Comparison of ENCODE assay signal across 26 mouse cellular contexts in genomic region chr17:65181164-65181563, GRCm38 (mm10).
DNase-seq lines count a peak whose midpoint lies in the region; ATAC-seq and TF ChIP-seq lines count a peak whose summit lies in the region.
"Had no signal": no experiment of that assay in that cellular context is flagged by ENCODE, and none has a peak within 500 bp of the region (broad histone marks: within the 10 kb centered on the region; RNA-seq: fewer than 3 reads in every experiment).

No protein-coding gene starts in this region.

- no peak overlapping the region for H3K4me2 ChIP-seq in forebrain, embryonic 16.5 days (ENCODE audit: low read length)
- no peak overlapping the region for H3K4me2 ChIP-seq in forebrain, embryonic 13.5 days
- H3K4me2 ChIP-seq in kidney, postnatal 0 days (ENCODE audit: low read length) = no peak overlapping the region
- H3K4me2 ChIP-seq: heart, embryonic 12.5 days; heart, embryonic 15.5 days; hindbrain, embryonic 13.5 days; intestine, embryonic 15.5 days had no signal

- H3K27me3 ChIP-seq in forebrain, embryonic 16.5 days (replicated peaks; ENCODE audit: control insufficient read depth, insufficient read depth, low read length) = no peaks in the 10 kb centered on the region
- no peaks in the 10 kb centered on the region for H3K27me3 ChIP-seq in forebrain, embryonic 13.5 days
- H3K27me3 ChIP-seq in kidney, postnatal 0 days (ENCODE audit: insufficient read depth, low read length) = no peaks in the 10 kb centered on the region
- H3K27me3 ChIP-seq: CH12.LX; heart, embryonic 12.5 days; heart, embryonic 15.5 days; hindbrain, embryonic 13.5 days; intestine, embryonic 15.5 days had no signal

- ATAC-seq in forebrain, embryonic 16.5 days = no peak
- no peak for ATAC-seq in forebrain, embryonic 13.5 days
- ATAC-seq in kidney, postnatal 0 days (replicated peaks; ENCODE audit: low FRiP score, low read depth) = no peak
- ATAC-seq: hindbrain, embryonic 16.5 days; intestine, embryonic 15.5 days; Patski had no signal

- no peak for TF ChIP-seq CTCF in kidney, postnatal 0 days (IDR thresholded peaks at IDR 0.05; ENCODE audit: low read depth)

- no peaks in the 10 kb centered on the region for H3K9me3 ChIP-seq in forebrain, embryonic 16.5 days (ENCODE audit: control insufficient read depth, low read length)
- H3K9me3 ChIP-seq in forebrain, embryonic 13.5 days (replicated peaks) = no peaks in the 10 kb centered on the region
- no peaks in the 10 kb centered on the region for H3K9me3 ChIP-seq in kidney, postnatal 0 days (replicated peaks; ENCODE audit: low read length)
- H3K9me3 ChIP-seq: heart, embryonic 12.5 days; heart, embryonic 15.5 days; hindbrain, embryonic 10.5 days; hindbrain, embryonic 13.5 days; intestine, embryonic 15.5 days had no signal

- H3K4me3 ChIP-seq in forebrain, embryonic 16.5 days (replicated peaks; ENCODE audit: low read length) = no peak overlapping the region
- no peak overlapping the region for H3K4me3 ChIP-seq in forebrain, embryonic 13.5 days
- no peak overlapping the region for H3K4me3 ChIP-seq in kidney, postnatal 0 days (replicated peaks; ENCODE audit: low read depth, low read length)
- H3K4me3 ChIP-seq: heart, embryonic 12.5 days; heart, embryonic 15.5 days; hindbrain, embryonic 10.5 days; hindbrain, embryonic 13.5 days; intestine, embryonic 15.5 days had no signal

- 48% methylated on average over 4 of the region's 4 CpGs for WGBS in forebrain, embryonic 16.5 days
- 79% methylated on average over 4 of the region's 4 CpGs for WGBS in forebrain, embryonic 13.5 days
- WGBS in kidney, postnatal 0 days = 69% methylated on average over 4 of the region's 4 CpGs

- DNase-seq in kidney, postnatal 0 days (ENCODE audit: low spot score) = peak; percentile 7
- DNase-seq in kidney, adult 18-20 months = no peak
- DNase-seq in brain, adult 2 months (ENCODE audit: low read depth, low spot score) = peak; percentile 50
- DNase-seq in telencephalon, adult 2 months (ENCODE audit: low read depth, low spot score) = peak; percentile 35
- no peak for DNase-seq in yolk sac, embryonic 10.5 days (ENCODE audit: low spot score)
- DNase-seq: adrenal gland, adult 2 months; adrenal gland, postnatal 14 days; B cell, adult 2 months; cerebellum, adult 18-20 months; cerebellum, adult 9-10 months; cerebellum, postnatal 14 days; gastrocnemius, postnatal 25 days; heart, adult 18-20 months; heart, postnatal 10 days; heart, postnatal 36 days had no signal

- H3K36me3 ChIP-seq in forebrain, embryonic 16.5 days (ENCODE audit: control insufficient read depth, insufficient read depth) = no peaks in the 10 kb centered on the region
- no peaks in the 10 kb centered on the region for H3K36me3 ChIP-seq in forebrain, embryonic 13.5 days (ENCODE audit: poor library complexity, severe bottlenecking)
- no peaks in the 10 kb centered on the region for H3K36me3 ChIP-seq in kidney, postnatal 0 days (ENCODE audit: insufficient read depth, low read length)
- H3K36me3 ChIP-seq: G1E; heart, embryonic 12.5 days; heart, embryonic 15.5 days; hindbrain, embryonic 10.5 days; hindbrain, embryonic 13.5 days; intestine, embryonic 15.5 days had no signal

- H3K4me1 ChIP-seq in forebrain, embryonic 16.5 days (replicated peaks; ENCODE audit: control insufficient read depth, insufficient read depth, low read length) = peaks cover 3% of the 10 kb centered on the region
- no peaks in the 10 kb centered on the region for H3K4me1 ChIP-seq in forebrain, embryonic 13.5 days
- H3K4me1 ChIP-seq in kidney, postnatal 0 days (replicated peaks; ENCODE audit: insufficient read depth, low read length) = no peaks in the 10 kb centered on the region
- H3K4me1 ChIP-seq: heart, embryonic 12.5 days; heart, embryonic 15.5 days; hindbrain, embryonic 10.5 days; intestine, embryonic 15.5 days had no signal

- H3K27ac ChIP-seq in forebrain, embryonic 16.5 days (ENCODE audit: low read length) = peak overlapping the region; percentile 50
- no peak overlapping the region for H3K27ac ChIP-seq in forebrain, embryonic 13.5 days
- no peak overlapping the region for H3K27ac ChIP-seq in kidney, postnatal 0 days
- H3K27ac ChIP-seq: heart, embryonic 15.5 days; hindbrain, embryonic 10.5 days; hindbrain, embryonic 13.5 days; intestine, embryonic 15.5 days had no signal

- no peak overlapping the region for H3K9ac ChIP-seq in forebrain, embryonic 16.5 days (replicated peaks; ENCODE audit: low read depth, low read length)
- H3K9ac ChIP-seq in forebrain, embryonic 13.5 days = no peak overlapping the region
- H3K9ac ChIP-seq in kidney, postnatal 0 days (ENCODE audit: low read depth, low read length) = no peak overlapping the region
- H3K9ac ChIP-seq: heart, embryonic 12.5 days; heart, embryonic 15.5 days; hindbrain, embryonic 13.5 days; intestine, embryonic 15.5 days had no signal

Comparison
In these comparisons a context has a peak if more than half of its experiments do, and no peak if none do; other contexts are left out.
1. DNase-seq: peak in kidney, postnatal 0 days (single experiment), brain, adult 2 months (single experiment) and telencephalon, adult 2 months (single experiment); none in kidney, adult 18-20 months (single experiment) and yolk sac, embryonic 10.5 days (single experiment).